Mouse (Mus musculus) midbrain, embryonic 15.5 days (tissue): ENCODE results near the gene Psg25. TPM values are rescaled to one million over a fixed set of nuclear protein-coding genes. Genes with fewer than 3 reads are reported as not detected.
"Not testable (repeated sequence)": the region's sequence is repeated elsewhere in the genome, so short reads cannot be mapped to it uniquely, and the experiment has no call there.

Experiments
- ATAC-seq: fragments of 200-750 bp; cut with Nextera tagmentation; replicated peaks from 2 replicates; pipeline ENCODE4 v1.8.0; 2017; ENCODE audit warnings: moderate TSS enrichment
- H3K27ac ChIP-seq: fragments of 300-500 bp; sonication (generic); 2 replicates; pipeline ENCODE4 v1.5.1; 2015; ENCODE audit warnings: mild to moderate bottlenecking, inconsistent platforms
- H3K27me3 ChIP-seq: fragments of 300-500 bp; sonication (generic); replicated peaks from 2 replicates; pipeline ENCODE4 v1.6.1; 2015; ENCODE audit warnings: inconsistent platforms
- H3K36me3 ChIP-seq: fragments of 300-500 bp; sonication (generic); replicated peaks from 2 replicates; pipeline ENCODE4 v1.6.1; 2015; ENCODE audit warnings: inconsistent platforms
- H3K4me1 ChIP-seq: fragments of 300-500 bp; sonication (generic); 2 replicates; pipeline ENCODE4 v1.6.1; 2015; ENCODE audit warnings: inconsistent platforms
- H3K4me2 ChIP-seq: fragments of 300-500 bp; sonication (generic); 2 replicates; pipeline ENCODE4 v1.6.1; 2015; ENCODE audit warnings: inconsistent platforms, mild to moderate bottlenecking, moderate library complexity
- H3K4me3 ChIP-seq: fragments of 300-500 bp; sonication (generic); 2 replicates; pipeline ENCODE4 v1.5.1; 2015; ENCODE audit warnings: mild to moderate bottlenecking, inconsistent platforms
- H3K9ac ChIP-seq: fragments of 300-500 bp; sonication (generic); 2 replicates; pipeline ENCODE4 v1.6.1; 2015; ENCODE audit warnings: mild to moderate bottlenecking, inconsistent platforms
- H3K9me3 ChIP-seq: fragments of 300-500 bp; sonication (generic); 2 replicates; pipeline ENCODE4 v1.6.1; 2016; ENCODE audit warnings: inconsistent platforms
- WGBS: fragments of 180-500 bp; shearing (Covaris S2); methylation state at CpG from one replicate; pipeline ENCODE4 v1.1.7; 2015; ENCODE audit warnings: mixed read lengths; 5-methylcytosine and 5-hydroxymethylcytosine counted together
- polyA plus RNA-seq: library from polyadenylated mRNA; unstranded; fragments of >200 nt; fragmentation: Nextera tagmentation; extraction: Ambion mirVana; gene quantifications from 2 replicates; pipeline ENCODE4 v1.2.1, GENCODE M21; 2015

Psg25 gene
- polyA plus RNA-seq, result not detected in 2 replicates

DNA sequence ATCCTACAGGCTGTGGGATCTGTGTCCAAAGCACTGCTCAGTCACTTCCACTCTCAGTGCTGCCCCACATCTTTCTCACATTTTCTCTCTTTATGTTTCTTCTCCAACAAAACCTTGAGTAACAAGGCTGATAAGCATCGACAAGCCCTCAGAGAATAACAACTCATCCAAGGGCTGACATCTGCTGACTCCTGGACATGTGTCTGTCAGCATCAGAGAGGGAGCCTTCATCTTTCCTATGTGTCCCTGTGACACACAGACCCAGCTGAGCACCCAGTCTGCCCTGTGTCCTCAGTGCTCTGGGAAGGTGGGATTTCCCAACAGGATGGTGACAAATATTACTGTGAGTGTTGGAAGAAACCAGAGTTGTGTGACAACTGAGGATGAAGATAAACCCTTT, at the start of gene Psg25:
Psg25 (minus strand) TSS at position 101 of the 400 bp plus-strand sequence.
- Histone ChIP-seq H3K9me3 (no peaks in the 10 kb centered on the region; the same call in 1 of the 2 replicates), H3K4me1 (no peaks in the 10 kb centered on the region), H3K27me3 (no peaks in the 10 kb centered on the region), H3K9ac (no peak within 1 kb of the TSS), H3K36me3 (no peaks in the 10 kb centered on the region), H3K4me2 (no peak within 1 kb of the TSS), H3K4me3 (no peak within 1 kb of the TSS), H3K27ac (no peak within 1 kb of the TSS)
- 79% methylated on average over 1 of the region's 1 CpGs for WGBS
- ATAC-seq, result no peak

GRCm38 (mm10) chr7:18567205-18567604, 35.1 kb upstream of the Psg25 start, which contains the start of gene Psg27:
Gene Psg27 (minus strand): TSS chr7:18567305.
- 85% methylated on average over 3 of the region's 3 CpGs for WGBS

DNA sequence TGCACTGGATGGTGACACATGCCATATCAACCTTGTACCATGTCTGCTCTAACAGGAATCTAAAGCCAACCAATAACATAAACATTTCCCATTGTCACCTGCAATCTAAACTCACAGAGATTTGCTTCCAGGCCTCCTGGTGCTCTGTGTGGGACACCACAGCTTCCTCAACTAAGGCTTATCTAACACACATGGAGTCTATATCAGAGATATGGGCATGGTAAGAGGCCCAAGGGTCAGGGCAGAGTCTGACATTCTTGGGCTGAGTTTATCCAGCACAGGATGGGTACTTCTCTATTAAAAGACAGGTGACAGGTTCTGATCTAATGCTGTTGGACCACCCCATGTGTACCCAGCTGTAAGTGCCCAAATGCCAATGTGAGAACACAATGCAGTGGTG, 27.8 kb upstream of the Psg25 start:
- ATAC-seq, result no peak
- peaks cover 2% of the 10 kb centered on the region; the same call in 1 of the 2 replicates for H3K9me3 ChIP-seq
- no peak overlapping the region for H3K4me3 ChIP-seq
- no peaks in the 10 kb centered on the region for H3K36me3 ChIP-seq
- no peaks in the 10 kb centered on the region for H3K27me3 ChIP-seq
- no peak overlapping the region for H3K9ac ChIP-seq
- no peaks in the 10 kb centered on the region for H3K4me1 ChIP-seq
- no peak overlapping the region for H3K4me2 ChIP-seq
- no peak overlapping the region for H3K27ac ChIP-seq

More at GRCm38 (mm10) chr7:18567205-18567604, 35.1 kb upstream of the Psg25 start, which contains the start of gene Psg27:
- peaks cover 2% of the 10 kb centered on the region; the same call in 1 of the 2 replicates for H3K9me3 ChIP-seq
- H3K36me3 ChIP-seq, result no peaks in the 10 kb centered on the region
- no peaks in the 10 kb centered on the region for H3K4me1 ChIP-seq
- H3K27ac ChIP-seq, result no peak within 1 kb of the TSS
- H3K4me2 ChIP-seq, result no peak within 1 kb of the TSS
- no peaks in the 10 kb centered on the region for H3K27me3 ChIP-seq
- ATAC-seq, result no peak
- H3K9ac ChIP-seq, result no peak within 1 kb of the TSS
- no peak within 1 kb of the TSS for H3K4me3 ChIP-seq

DNA sequence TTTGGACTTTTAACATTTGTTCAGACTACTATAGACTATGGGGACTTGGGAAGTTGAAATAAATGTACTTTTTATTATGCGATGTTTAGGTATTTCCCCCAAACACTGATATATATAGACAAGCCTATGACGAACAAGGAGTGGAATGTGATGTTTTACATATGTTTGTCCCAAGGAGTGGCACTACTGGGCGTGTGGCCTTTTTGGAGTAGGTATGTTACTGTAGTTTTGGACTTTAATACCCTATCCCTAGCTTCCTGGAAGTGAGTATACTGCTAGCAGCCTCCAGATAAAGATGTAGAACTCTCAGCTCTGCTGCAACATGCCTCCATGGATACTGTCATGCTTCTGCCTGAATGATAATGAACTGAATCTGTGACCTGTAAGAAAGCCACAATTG, 23.7 kb upstream of the Psg25 start:
- not testable (repeated sequence) for H3K4me2 ChIP-seq, H3K9me3 ChIP-seq, H3K4me3 ChIP-seq, H3K27me3 ChIP-seq, ATAC-seq, H3K9ac ChIP-seq, H3K4me1 ChIP-seq, H3K27ac ChIP-seq, H3K36me3 ChIP-seq
- WGBS, result 84% methylated on average over 3 of the region's 3 CpGs

GRCm38 (mm10) chr7:18533420-18533819, 1.4 kb upstream of the Psg25 start:
- no peak overlapping the region for H3K4me2 ChIP-seq
- no peaks in the 10 kb centered on the region for H3K4me1 ChIP-seq
- no peak overlapping the region for H3K27ac ChIP-seq
- no peak overlapping the region for H3K9ac ChIP-seq
- ATAC-seq, result no peak
- no peaks in the 10 kb centered on the region for H3K36me3 ChIP-seq
- 47% methylated on average over 3 of the region's 3 CpGs for WGBS
- H3K4me3 ChIP-seq, result no peak overlapping the region
- no peaks in the 10 kb centered on the region; the same call in 1 of the 2 replicates for H3K9me3 ChIP-seq
- H3K27me3 ChIP-seq, result no peaks in the 10 kb centered on the region

DNA sequence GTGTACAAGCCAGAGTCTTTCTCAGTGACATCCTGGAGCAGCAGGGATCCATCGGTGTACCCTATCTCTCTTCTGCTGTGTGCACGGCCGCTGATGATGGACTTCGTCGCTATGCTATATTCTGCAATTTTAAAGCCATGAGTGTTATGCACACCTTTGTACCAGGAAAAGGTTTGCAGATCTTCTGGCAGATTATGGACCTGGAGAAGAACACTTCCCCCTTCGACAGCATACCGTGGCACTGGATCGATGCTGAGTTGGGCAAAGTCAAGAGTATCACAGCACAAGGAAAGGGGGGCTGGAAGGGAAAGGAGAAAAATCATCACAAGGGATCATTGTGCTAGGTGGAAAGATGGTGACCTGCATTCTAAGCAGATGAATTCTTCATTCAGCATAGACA, 7.4 kb downstream of the Psg25 start:
- H3K4me3 ChIP-seq, result no peak overlapping the region
- no peaks in the 10 kb centered on the region for H3K27me3 ChIP-seq
- H3K4me1 ChIP-seq, result no peaks in the 10 kb centered on the region
- H3K9ac ChIP-seq, result no peak overlapping the region
- no peak overlapping the region for H3K4me2 ChIP-seq
- no peak overlapping the region for H3K27ac ChIP-seq
- 92% methylated on average over 8 of the region's 8 CpGs for WGBS
- no peaks in the 10 kb centered on the region for H3K36me3 ChIP-seq
- no peak for ATAC-seq
- H3K9me3 ChIP-seq, result no peaks in the 10 kb centered on the region

DNA sequence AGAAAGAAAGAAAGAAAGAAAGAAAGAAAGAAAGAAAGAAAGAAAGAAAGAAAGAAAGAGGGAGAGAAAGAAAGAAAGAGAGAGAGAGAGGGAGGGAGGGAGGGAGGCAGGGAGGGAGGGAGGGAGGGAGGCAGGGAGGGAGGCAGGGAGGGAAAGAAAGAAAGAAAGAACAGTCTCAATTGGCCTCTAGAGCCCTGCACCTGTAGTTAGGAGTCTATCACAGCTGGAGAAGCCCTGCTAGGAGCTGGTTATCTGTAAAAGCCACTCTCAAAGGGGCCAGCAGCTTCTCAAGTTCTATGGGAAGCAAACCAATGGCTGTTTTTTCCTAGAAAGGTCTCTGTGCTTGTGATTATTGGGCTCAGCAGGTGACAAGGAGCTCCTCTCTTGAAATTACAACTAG, 19.2 kb downstream of the Psg25 start:
- not testable (repeated sequence) for H3K4me1 ChIP-seq, ATAC-seq, H3K4me3 ChIP-seq, H3K27ac ChIP-seq, H3K4me2 ChIP-seq, H3K9ac ChIP-seq, H3K27me3 ChIP-seq, H3K9me3 ChIP-seq, H3K36me3 ChIP-seq

DNA sequence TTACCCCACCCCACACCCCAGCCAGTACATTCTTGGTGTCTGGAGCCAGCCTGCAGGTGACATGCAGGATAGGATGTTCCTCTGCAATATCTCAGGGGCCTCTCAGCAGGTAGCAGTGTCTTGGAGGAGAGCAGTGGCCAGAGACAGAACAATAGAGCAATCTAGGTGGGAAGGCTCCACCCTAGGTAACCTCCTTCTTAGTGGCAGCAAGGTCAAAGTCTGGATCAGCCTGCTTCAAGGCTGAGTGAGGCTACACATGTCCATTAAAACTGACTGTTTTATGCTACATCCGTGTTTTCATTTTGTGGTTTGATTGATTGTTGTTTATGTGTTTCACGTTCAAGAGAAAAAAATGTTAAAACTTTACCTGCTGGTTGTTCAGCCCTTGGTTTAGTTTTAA, 19.7 kb downstream of the Psg25 start:
- not testable (repeated sequence) for ATAC-seq, H3K36me3 ChIP-seq
- WGBS, result 69% methylated on average over 2 of the region's 2 CpGs

DNA sequence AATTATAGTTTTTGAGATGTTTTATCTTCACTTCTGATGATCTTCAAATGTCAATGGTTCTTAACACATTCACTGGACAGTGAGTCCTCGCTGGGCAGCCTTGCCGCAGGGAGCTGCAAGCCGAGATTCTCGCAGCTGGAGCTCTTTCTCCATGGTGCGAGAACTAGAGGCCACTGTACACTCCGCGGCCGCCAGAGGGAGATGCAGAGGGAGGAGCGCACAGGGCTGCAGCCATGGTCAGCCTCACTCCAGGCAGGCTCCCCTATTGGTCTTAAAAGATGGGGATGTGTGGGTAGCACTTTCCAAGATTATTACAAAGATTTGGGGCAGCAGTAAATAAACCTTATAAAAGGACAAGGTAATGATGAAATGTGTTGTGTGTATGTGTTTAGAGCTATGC, 20.6 kb downstream of the Psg25 start:
- H3K9me3 ChIP-seq, result no peaks in the 10 kb centered on the region
- no peak overlapping the region for H3K27ac ChIP-seq
- H3K4me1 ChIP-seq, result no peaks in the 10 kb centered on the region
- H3K27me3 ChIP-seq, result no peaks in the 10 kb centered on the region
- no peak for ATAC-seq
- H3K9ac ChIP-seq, result no peak overlapping the region
- no peak overlapping the region for H3K4me3 ChIP-seq
- H3K4me2 ChIP-seq, result no peak overlapping the region
- no peaks in the 10 kb centered on the region for H3K36me3 ChIP-seq
- 16% methylated on average over 9 of the region's 9 CpGs for WGBS

More for the DNA sequence above, 19.7 kb downstream of the Psg25 start:
- not testable (repeated sequence) for H3K4me2 ChIP-seq, H3K9ac ChIP-seq, H3K9me3 ChIP-seq, H3K4me3 ChIP-seq, H3K4me1 ChIP-seq, H3K27ac ChIP-seq, H3K27me3 ChIP-seq

- Histone ChIP-seq H3K4me1 (no peaks in the 10 kb centered on the region), H3K4me2 (no peak within 1 kb of the TSS), H3K4me3 (no peak within 1 kb of the TSS), H3K27ac (no peak within 1 kb of the TSS), H3K36me3 (no peaks in the 10 kb centered on the region), H3K9ac (no peak within 1 kb of the TSS), H3K27me3 (no peaks in the 10 kb centered on the region), H3K9me3 (no peaks in the 10 kb centered on the region; the same call in 1 of the 2 replicates)
- ATAC-seq, result no peak
- 70% methylated on average over 1 of the region's 1 CpGs for WGBS
Measured at GRCm38 (mm10) chr7:18484077-18484476, 48.0 kb downstream of the Psg25 start, which contains the start of gene Psg26. Gene Psg26 (minus strand): TSS chr7:18484177.

Other genes starting within 250 kb of the Psg25 start
- gene Psg18, start 177.3 kb downstream of the Psg25 start, polyA plus RNA-seq, result not detected in 2 replicates
- gene Psg28, start 100.2 kb downstream of the Psg25 start, polyA plus RNA-seq, result not detected in 2 replicates
- gene Psg26, start 48.1 kb downstream of the Psg25 start, polyA plus RNA-seq, result not detected in 2 replicates
- gene Psg27, start 35.0 kb upstream of the Psg25 start, polyA plus RNA-seq, result not detected in 2 replicates
- gene Psg23, start 84.2 kb upstream of the Psg25 start, polyA plus RNA-seq, result not detected in 2 replicates
- not detected in 2 replicates for gene Psg21, start 124.5 kb upstream of the Psg25 start, polyA plus RNA-seq
- gene Psg20, start 153.9 kb upstream of the Psg25 start, polyA plus RNA-seq, result not detected in 2 replicates
- not detected in 2 replicates for gene Psg22, start 185.8 kb upstream of the Psg25 start, polyA plus RNA-seq